Mouse (Mus musculus) heart, postnatal 0 days (tissue): ENCODE measurements at regions not wholly inside any gene's neighbourhood (a gene's known extent, or its start where the extent isn't known, plus 50 kb on each side); places are given as distances from the start of the nearest gene placed in this dataset.

Experiments used
- CTCF ChIP-seq: IDR thresholded peaks from 2 replicates; pipeline ENCODE4 v1.5.1; 2016; ENCODE audit warnings: antibody characterized with exemption, control low read depth, low read depth
- EP300 ChIP-seq: IDR thresholded peaks from 2 replicates; pipeline ENCODE4 v1.6.1; 2016; ENCODE audit warnings: antibody characterized with exemption, low read depth

GRCm38 (mm10) chr14:68848506-68848905, 445.6 kb downstream of the Synb start:
- no peak for TF ChIP-seq EP300
- no peak for TF ChIP-seq CTCF
